Mouse (Mus musculus): Measurements from ENCODE around the gene Anxa11. TPM values are rescaled to one million over a fixed set of nuclear protein-coding genes. Genes with fewer than 3 reads are reported as not detected.

Gene Anxa11
- total and polyA plus RNA-seq, 3 experiments = 7.6 to 40.5 TPM; not detected in 1

DNA sequence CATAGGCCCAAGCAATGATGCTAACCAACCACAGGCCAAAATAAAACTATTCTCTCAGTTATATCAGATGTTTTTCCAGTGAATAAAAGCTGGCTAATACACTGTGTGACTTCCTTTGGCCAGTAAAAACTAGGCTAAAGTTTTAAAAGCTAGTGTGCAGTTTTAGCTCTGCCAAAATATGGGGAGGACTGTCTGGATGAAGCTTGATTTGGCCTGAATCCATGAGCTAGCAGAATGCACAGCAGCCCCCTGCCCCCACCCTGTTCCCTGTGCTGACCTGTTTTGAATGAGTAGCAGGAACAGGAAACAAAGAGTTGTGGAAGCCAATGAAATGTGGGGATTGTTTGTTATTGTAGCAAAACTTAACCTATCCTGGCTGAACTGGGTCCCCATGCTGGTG is 39.4 kb upstream of the Anxa11 start:
- no peaks in the 10 kb centered on the region for H3K4me1 ChIP-seq (ENCODE audit: control insufficient read depth in 1 of 2, insufficient read depth in 2 of 2, low read length in 2 of 2)
- H3K4me3 ChIP-seq (ENCODE audit: control insufficient read depth in 1 of 2, insufficient read depth in 1 of 2, low read depth in 2 of 2, low read length in 2 of 2) = no peak overlapping the region
- no peaks in the 10 kb centered on the region for H3K9me3 ChIP-seq (replicated peaks; ENCODE audit: insufficient read depth, low read length)
- TF ChIP-seq ZMIZ1 (IDR thresholded peaks at IDR 0.05; ENCODE audit: low read depth, low read length) = no peak
- no peak for TF ChIP-seq TAL1 (IDR thresholded peaks at IDR 0.05; ENCODE audit: low read length)
- no peak for TF ChIP-seq MAZ (IDR thresholded peaks at IDR 0.05; ENCODE audit: low read depth, low read length)
- TF ChIP-seq MYB (IDR thresholded peaks at IDR 0.05; ENCODE audit: low read depth, low read length) = no peak
- TF ChIP-seq POLR2AphosphoS2 (IDR thresholded peaks at IDR 0.05; ENCODE audit: low read length) = no peak
- no peak for TF ChIP-seq MYC (IDR thresholded peaks at IDR 0.05; ENCODE audit: low read depth, low read length)
- no peak for TF ChIP-seq MXI1 (IDR thresholded peaks at IDR 0.05; ENCODE audit: low read depth, low read length)
- TF ChIP-seq TCF12 (IDR thresholded peaks at IDR 0.05; ENCODE audit: low read depth, low read length) = no peak
- TF ChIP-seq USF2 (IDR thresholded peaks at IDR 0.05; ENCODE audit: borderline replicate concordance in 1 of 2, insufficient read depth in 1 of 2, low read depth in 1 of 2, low read length in 2 of 2) = no peak
- H3K36me3 ChIP-seq (ENCODE audit: control insufficient read depth in 1 of 2, insufficient read depth in 2 of 2, low read length in 2 of 2) = 0 out of 4 replicates have a peak, but pooled peaks cover 0 to 4% of the 10 kb centered on the region in 2 experiments
- DNase-seq (ENCODE audit: low read depth, low spot score) = no peak
- no peak overlapping the region for H3K27ac ChIP-seq (ENCODE audit: control insufficient read depth, low read depth, low read length)
- 0 out of 4 replicates have a peak, but pooled peaks cover 0 to 1% of the 10 kb centered on the region in 2 experiments for H3K27me3 ChIP-seq (ENCODE audit: control insufficient read depth in 1 of 2, insufficient read depth in 2 of 2, low read length in 2 of 2)
- H3K79me2 ChIP-seq (ENCODE audit: control insufficient read depth, insufficient read depth, low read length, poor library complexity) = no peaks in the 10 kb centered on the region
- H3K9ac ChIP-seq (ENCODE audit: control insufficient read depth, low read depth, low read length, poor library complexity, severe bottlenecking) = no peak overlapping the region

DNA sequence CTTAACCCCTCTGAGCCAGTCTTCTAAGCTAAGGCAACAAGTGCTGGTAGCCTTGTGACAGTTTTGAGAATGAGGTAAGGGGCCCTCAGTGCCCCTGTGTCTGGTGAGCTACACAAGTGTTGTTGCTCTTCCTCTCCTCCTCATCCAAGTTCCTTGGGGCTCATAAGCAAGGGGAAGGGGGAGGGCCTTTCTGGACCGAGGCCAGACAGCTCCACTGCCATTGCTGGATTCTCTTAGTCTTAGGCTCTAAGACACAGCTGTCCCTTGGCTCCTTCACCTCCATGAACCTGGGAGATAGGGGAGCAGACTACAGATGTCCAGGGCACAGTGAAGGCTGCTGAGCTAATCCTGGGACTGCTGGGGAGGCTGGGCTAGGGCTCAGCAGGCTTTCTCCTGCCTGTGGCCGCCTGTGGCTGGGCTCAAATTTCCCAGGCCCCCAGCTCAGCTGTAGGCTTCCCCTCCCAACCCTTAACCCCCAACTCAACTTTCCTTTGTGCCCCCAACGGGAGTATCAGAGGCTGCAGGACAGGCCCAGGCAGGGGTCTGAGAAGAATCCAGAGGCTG is 38.6 kb upstream of the Anxa11 start:
- Histone ChIP-seq H3K27me3 (ENCODE audit: control insufficient read depth in 1 of 2, insufficient read depth in 2 of 2, low read length in 2 of 2) (0 out of 4 replicates have a peak, but pooled peaks cover 0 to 1% of the 10 kb centered on the region in 2 experiments), H3K4me3 (ENCODE audit: control insufficient read depth in 1 of 2, insufficient read depth in 1 of 2, low read depth in 2 of 2, low read length in 2 of 2) (no peak overlapping the region), H3K36me3 (ENCODE audit: control insufficient read depth in 1 of 2, insufficient read depth in 2 of 2, low read length in 2 of 2) (0 out of 4 replicates have a peak, but pooled peaks cover 0 to 4% of the 10 kb centered on the region in 2 experiments), H3K79me2 (ENCODE audit: control insufficient read depth, insufficient read depth, low read length, poor library complexity) (no peaks in the 10 kb centered on the region), H3K9ac (ENCODE audit: control insufficient read depth, low read depth, low read length, poor library complexity, severe bottlenecking) (no peak overlapping the region), H3K4me1 (ENCODE audit: control insufficient read depth in 1 of 2, insufficient read depth in 2 of 2, low read length in 2 of 2) (no peaks in the 10 kb centered on the region), H3K27ac (ENCODE audit: control insufficient read depth, low read depth, low read length) (no peak overlapping the region), H3K9me3 (replicated peaks; ENCODE audit: insufficient read depth, low read length) (no peaks in the 10 kb centered on the region)
- DNase-seq (ENCODE audit: low read depth, low spot score) = no peak
- TF ChIP-seq E2F4 (IDR thresholded peaks at IDR 0.05; ENCODE audit: borderline replicate concordance, low read depth, low read length) = no peak
- no peak for TF ChIP-seq UBTF (IDR thresholded peaks at IDR 0.05; ENCODE audit: borderline replicate concordance, insufficient read depth, low read depth, low read length)
- no peak for TF ChIP-seq ZNF384 (IDR thresholded peaks at IDR 0.05; ENCODE audit: low read depth, low read length)
- no peak for TF ChIP-seq ZKSCAN1 (IDR thresholded peaks at IDR 0.05; ENCODE audit: low read depth, low read length)
- no peak for TF ChIP-seq POLR2AphosphoS5 (IDR thresholded peaks at IDR 0.05; ENCODE audit: borderline replicate concordance, low read depth, low read length)
- TF ChIP-seq MAZ (IDR thresholded peaks at IDR 0.05; ENCODE audit: low read depth, low read length) = no peak
- no peak for TF ChIP-seq TBP (IDR thresholded peaks at IDR 0.05; ENCODE audit: low read depth, low read length)
- no peak for TF ChIP-seq ELF1 (IDR thresholded peaks at IDR 0.05; ENCODE audit: low read depth, low read length)
- TF ChIP-seq SIN3A (IDR thresholded peaks at IDR 0.05; ENCODE audit: low read length) = no peak
- TF ChIP-seq CHD2 (IDR thresholded peaks at IDR 0.05; ENCODE audit: low read length) = no peak
- TF ChIP-seq RCOR1 (IDR thresholded peaks at IDR 0.05; ENCODE audit: low read depth, low read length) = no peak
- no peak for TF ChIP-seq TCF12 (IDR thresholded peaks at IDR 0.05; ENCODE audit: low read depth, low read length)
- no peak for TF ChIP-seq NELFE (IDR thresholded peaks at IDR 0.05; ENCODE audit: low read depth, low read length)
- TF ChIP-seq HCFC1 (IDR thresholded peaks at IDR 0.05; ENCODE audit: low read depth, low read length) = no peak
- no peak for TF ChIP-seq GABPA (IDR thresholded peaks at IDR 0.05; ENCODE audit: low read depth, low read length)
- no peak for TF ChIP-seq BHLHE40 (IDR thresholded peaks at IDR 0.05; ENCODE audit: borderline replicate concordance, low read depth, low read length)
- TF ChIP-seq POLR2A (IDR thresholded peaks at IDR 0.05; ENCODE audit: control insufficient read depth in 1 of 2, insufficient read depth in 1 of 2, low read depth in 1 of 2, low read length in 2 of 2, poor library complexity in 1 of 2) = no peak
- TF ChIP-seq POLR2AphosphoS2 (IDR thresholded peaks at IDR 0.05; ENCODE audit: low read length) = no peak
- no peak for TF ChIP-seq TAL1 (IDR thresholded peaks at IDR 0.05; ENCODE audit: low read length)

All from MEL (cell line).